Mouse (Mus musculus) neutrophil, adult 5-6 weeks (primary cell): Measurements from ENCODE around the gene BC030867. TPM values are rescaled to one million over a fixed set of nuclear protein-coding genes. Genes with fewer than 3 reads are reported as not detected.
A peak's percentile ranks its signal among the peaks of the same experiment; 100 is the strongest.

Source experiments
- ATAC-seq: fragments of 151-379, 151-347 bp; 2 replicates; pipeline ENCODE4 v1.8.0; 2017; ENCODE audit warnings: mild to moderate bottlenecking, moderate TSS enrichment; ENCODE audit not compliant: insufficient number of reproducible peaks, poor library complexity, low FRiP score, severe bottlenecking; ENCODE audit errors: extremely low read depth
- total RNA-seq: library from RNA; stranded (forward); fragments of 200-1000 nt; gene quantifications from 2 replicates; pipeline ENCODE4 v1.2.3, GENCODE M21; 2017

The BC030867 gene
- total RNA-seq, 1 experiment from 2014 or later = not detected

DNA sequence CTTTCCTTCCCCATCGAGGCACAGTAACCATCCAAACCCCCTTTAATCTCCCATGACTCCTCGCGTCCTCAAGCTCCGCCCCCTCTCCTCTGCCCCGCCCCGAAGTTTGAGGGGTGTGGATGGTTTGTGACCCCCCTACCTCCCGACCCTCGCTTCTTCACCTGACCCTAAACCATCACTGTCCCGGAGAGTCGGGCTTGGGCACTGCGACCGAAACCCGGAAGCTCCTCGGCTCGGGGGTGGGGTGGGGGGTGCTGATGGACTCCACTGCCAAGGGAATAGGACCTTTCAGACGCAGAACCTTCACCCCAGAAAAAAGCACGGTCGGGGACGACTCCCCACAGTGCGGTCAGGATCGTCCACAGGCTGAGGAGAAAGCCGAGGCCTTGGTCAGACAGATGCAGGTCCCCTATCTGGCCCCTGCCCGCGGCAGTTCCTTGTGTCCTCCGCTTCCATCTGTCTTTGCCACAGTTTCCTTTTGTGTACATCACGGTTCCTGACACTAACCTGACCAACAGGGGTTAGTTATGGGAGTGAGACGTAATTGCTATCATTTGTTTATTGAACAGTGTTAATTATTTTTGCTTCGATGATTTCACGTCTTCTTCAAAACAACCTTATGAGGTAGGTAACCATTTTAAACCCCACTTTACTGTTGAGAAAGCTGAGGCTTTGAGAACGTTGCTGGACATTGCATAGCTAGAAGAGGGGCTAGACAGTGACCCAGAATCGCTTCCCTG, 36.6 kb downstream of the BC030867 start:
- peak; percentile 33 for ATAC-seq

DNA sequence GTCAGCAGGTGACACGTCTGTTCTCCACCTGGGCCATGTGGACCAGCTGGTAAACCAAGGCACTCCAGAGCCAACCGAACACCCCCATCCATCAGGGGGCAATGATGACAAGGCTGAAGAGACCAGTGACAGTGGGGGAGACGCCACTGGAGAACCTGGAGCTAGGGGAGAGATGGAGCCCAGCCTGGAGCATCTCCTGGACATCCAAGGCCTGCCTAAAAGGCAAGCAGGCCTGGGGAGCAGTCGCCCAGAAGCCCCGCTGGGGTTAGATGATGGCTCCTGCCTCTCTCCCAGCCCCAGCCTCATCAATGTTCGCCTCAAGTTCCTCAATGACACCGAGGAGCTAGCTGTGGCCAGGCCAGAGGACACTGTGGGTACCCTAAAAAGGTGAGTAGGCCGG, 38.8 kb downstream of the BC030867 start:
- ATAC-seq = no peak

GRCm38 (mm10) chr11:102288027-102288804, 39.5 kb downstream of the BC030867 start:
- ATAC-seq = no peak

GRCm38 (mm10) chr11:102288913-102289312, 40.2 kb downstream of the BC030867 start:
- ATAC-seq = no peak

- ATAC-seq = no peak
Observed at GRCm38 (mm10) chr11:102289511-102290100, 40.9 kb downstream of the BC030867 start.

DNA sequence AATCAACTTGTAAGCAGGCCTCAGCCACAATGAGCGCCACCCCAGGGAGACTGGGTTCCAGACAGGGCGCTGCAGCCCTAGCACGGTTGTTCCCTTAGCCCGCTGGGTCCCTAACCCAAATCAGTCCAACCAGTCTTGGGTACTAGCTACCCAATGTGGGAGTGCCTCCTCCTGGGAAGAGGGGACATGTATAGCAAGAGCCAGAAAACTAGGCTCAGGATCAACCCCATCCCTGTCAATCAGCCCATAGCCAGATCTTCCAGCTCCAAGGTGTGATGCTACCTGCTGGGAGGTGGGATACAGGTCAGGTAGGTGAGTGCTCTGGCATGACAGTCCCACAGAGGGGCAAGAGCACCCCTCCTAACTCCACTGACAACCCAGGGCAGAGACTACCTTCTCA, 41.5 kb downstream of the BC030867 start:
- ATAC-seq = no peak

DNA sequence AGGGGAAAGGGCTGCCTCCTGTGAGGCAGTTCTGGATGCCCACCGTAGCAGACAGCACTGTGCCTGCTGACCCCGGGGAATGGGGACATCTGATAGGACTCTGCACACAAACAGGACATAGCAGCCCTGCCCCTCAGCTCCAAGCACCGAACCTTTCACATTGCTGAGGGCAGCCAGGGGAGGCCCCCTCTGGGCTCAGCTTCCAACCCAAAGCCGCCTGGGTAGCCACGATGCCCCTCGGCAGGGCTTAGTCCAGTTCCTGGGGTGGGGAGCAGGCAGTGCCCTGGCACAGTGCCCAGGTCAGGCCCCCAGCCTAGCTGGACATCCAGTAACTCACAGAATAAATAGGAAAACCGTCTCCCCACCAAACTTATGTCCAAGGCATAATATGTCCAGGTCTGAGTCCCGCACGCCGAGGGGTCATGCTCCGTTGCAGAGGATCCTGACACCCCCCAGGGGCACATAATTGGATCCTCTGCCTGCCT, 42.4 kb downstream of the BC030867 start:
- ATAC-seq = no peak

GRCm38 (mm10) chr11:102293971-102294370, 45.3 kb downstream of the BC030867 start:
- no peak for ATAC-seq

DNA sequence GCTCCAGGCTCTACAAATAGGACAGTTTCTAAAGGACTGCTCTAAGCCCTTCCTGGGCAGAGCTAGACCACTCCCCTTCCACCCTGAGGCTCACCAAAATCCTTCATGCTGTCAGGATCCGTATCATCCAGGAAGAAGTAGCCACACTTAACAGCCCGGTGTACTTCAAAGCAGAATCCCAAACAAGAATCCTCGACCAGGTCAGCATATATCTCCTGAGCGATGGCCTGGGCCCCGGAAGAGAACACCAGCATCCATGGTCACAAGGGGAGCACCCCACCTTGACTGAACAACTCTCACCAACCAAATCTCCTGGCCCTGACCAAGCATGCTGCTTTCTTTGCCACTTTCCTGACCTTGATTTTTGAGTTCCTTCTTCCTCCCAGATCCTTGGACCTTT, 45.7 kb downstream of the BC030867 start:
- no peak for ATAC-seq

DNA sequence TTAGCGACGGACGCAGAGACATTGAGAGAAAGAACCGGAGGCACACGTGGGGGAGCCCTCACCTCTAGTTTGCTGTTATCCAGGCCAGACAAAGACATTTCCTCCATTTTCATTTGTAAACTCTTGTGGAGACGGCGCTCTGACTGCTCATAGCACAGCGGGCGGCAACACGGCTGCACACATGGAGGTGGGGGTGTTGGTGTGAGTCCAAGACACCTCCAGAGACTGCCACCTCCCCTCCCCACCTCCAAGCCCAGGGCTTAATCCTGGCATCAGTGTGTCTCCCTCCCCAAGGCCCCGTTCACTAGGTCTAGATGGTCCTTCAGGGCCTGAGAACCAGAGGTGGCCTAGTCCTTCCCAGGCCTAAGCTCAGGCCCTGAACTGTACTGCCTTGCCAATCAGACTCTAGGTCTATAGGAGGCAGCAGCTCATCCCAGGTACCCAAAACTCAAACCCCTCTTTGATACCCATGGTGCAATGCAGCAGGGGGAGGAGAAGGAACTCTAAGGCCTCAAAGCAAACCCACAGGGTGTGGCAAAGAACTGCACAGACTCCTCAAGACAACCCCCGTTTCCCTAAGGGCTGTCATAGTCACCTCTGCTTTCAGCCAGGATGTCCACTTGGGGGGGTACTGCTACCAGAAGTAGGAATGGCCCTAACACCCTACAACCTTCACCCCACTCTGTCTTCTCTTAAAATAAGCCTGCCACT, 46.4 kb downstream of the BC030867 start:
- ATAC-seq = peak; percentile 24; the same call in 1 of the 2 replicates

DNA sequence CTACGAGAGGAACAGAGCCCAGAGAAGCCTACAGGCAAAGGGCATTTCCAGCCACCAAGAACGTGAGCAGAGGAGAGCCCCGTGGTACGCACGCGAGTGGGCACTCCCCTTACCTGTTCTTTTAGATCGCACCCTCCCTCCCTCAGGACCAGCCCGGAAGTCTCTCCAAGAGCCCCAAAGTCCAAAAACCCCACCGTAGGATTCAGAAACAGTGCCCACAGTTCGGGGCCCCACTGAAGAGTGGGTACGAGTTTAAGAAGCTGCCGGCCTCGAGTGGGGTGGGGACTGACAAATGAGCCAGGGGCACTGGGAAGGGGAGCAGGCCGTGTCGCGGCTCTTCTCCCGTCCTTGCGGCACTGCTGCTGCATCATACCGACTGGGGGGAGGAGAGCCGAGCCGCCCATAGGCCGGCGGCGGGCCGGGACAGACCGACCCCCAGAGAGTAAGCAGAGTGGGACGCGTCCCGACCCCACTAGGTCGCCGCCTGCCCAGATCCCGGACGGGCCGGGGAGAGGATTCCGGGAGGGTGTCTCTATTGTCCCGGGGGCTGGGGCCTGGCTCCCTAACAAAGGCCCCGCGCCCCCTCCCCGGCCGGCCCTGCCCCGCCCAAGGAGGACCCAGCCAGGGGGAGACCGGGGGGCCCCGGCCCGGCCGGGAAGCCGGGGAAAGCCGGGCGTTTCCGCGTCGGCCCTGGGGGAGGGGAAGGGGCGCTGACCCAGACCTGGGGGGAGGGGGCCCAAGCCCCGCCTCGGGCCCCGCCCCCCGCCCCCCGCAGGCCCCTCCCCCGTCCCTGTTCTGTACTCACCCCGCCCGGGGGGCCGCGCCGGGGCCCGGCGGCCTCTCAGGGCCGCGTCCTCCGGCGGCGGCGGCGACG, 47.2 kb downstream of the BC030867 start:
- ATAC-seq = no peak

GRCm38 (mm10) chr11:102296491-102297472, 48.1 kb downstream of the BC030867 start, which contains the start of gene Atxn7l3:
Gene Atxn7l3, minus strand, starts transcription at chr11:102296631.
- peak; percentile 86 for ATAC-seq

- no peak for ATAC-seq
Observed at GRCm38 (mm10) chr11:102297577-102298556, 49.2 kb downstream of the BC030867 start.

- no peak for ATAC-seq
Observed at GRCm38 (mm10) chr11:102299839-102300238, 51.2 kb downstream of the BC030867 start.

DNA sequence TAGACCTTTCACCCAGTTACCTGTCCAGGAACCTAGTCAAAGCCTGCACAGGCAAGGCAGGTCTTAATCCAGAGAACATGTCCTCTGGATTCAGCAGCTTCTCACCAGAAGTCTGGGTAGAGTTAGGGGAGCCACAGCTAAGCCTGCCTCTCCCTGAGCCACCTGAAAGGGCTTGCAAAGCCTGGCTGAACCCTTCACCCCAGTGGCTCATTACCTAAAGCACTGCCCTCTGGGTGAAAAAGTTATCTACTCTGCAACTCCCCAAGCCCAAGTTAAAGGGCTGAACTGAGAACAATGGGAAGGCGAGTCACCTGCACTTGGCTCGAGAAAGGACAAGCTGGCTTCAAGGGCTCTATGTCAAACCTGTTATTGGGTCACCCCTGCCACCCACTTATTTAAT, 55.5 kb downstream of the BC030867 start:
- ATAC-seq = no peak

- ATAC-seq = no peak
Observed at GRCm38 (mm10) chr11:102305359-102305758, 56.7 kb downstream of the BC030867 start.
